Mouse (Mus musculus) monocyte, adult 5-6 weeks (primary cell): ENCODE measurements around the gene Lrp10. TPM values are rescaled to one million over a fixed set of nuclear protein-coding genes. Genes with fewer than 3 reads are reported as not detected.

Experiments used
- ATAC-seq: fragments of 153-309, 156-312 bp; replicated peaks from 2 replicates; pipeline ENCODE4 v1.8.0; 2017; ENCODE audit warnings: mild to moderate bottlenecking; ENCODE audit not compliant: low TSS enrichment, insufficient number of reproducible peaks, severe bottlenecking, poor library complexity, low FRiP score
- total RNA-seq: library from RNA; stranded (forward); fragments of 200-1000, 200-491, 200-594 nt; gene quantifications from 3 replicates; pipeline ENCODE4 v1.2.3, GENCODE M21; 2017

Gene Lrp10
- total RNA-seq, 1 experiment from 2014 or later, result 49.1 TPM

- ATAC-seq, result peak; percentile 34; the same call in 1 of the 2 replicates
Measured at GRCm38 (mm10) chr14:54463108-54463958, 604 bp upstream of the Lrp10 start.

- peak; percentile 48 for ATAC-seq
Measured at GRCm38 (mm10) chr14:54464293-54465005, 512 bp downstream of the Lrp10 start.

DNA sequence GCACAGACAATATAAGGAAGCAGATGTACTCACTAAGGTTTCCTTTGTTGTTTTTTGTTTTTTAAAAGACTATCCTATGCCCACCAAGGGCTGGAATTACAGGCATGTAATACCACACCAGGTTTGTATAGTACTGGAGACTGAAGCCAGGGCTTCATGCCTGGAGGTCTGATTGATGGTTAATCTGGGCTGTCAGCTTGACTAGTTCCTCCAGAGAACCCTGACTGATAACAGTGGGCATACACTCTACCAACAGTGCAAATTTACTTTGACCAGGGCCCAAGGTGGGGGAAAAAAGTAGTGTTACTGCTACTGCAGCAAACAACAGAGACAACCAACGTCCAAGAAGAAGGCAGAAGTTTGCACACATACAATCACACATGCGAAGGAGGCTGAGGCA, 7.5 kb downstream of the Lrp10 start:
- no peak for ATAC-seq

DNA sequence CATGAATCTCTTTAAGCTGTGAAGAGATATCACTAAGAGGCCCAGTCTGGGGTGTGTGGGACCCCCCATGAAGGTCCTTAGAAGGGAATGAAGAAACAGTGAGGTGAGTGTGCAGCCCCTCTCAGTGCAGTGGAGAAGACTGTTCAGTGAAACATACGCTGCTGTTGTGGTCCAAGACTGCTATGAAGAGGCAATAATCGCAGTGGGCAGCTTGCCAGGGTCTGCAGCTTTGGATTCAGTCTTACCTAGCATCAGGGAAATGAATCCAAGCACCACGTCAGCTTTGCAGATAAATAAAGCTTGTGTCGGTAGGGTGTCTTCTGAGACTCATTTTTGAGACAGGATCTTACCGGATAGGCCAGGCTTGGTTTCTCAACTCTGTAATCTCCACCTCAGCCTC, 8.7 kb downstream of the Lrp10 start:
- no peak for ATAC-seq

GRCm38 (mm10) chr14:54474744-54475143, 10.8 kb downstream of the Lrp10 start:
- ATAC-seq, result no peak

- no peak for ATAC-seq
Measured at GRCm38 (mm10) chr14:54475941-54476844, 12.3 kb downstream of the Lrp10 start, which contains the start of gene Rem2. Gene Rem2, plus strand, starts transcription at chr14:54476100.

GRCm38 (mm10) chr14:54477172-54477909, 13.4 kb downstream of the Lrp10 start:
- ATAC-seq, result no peak

DNA sequence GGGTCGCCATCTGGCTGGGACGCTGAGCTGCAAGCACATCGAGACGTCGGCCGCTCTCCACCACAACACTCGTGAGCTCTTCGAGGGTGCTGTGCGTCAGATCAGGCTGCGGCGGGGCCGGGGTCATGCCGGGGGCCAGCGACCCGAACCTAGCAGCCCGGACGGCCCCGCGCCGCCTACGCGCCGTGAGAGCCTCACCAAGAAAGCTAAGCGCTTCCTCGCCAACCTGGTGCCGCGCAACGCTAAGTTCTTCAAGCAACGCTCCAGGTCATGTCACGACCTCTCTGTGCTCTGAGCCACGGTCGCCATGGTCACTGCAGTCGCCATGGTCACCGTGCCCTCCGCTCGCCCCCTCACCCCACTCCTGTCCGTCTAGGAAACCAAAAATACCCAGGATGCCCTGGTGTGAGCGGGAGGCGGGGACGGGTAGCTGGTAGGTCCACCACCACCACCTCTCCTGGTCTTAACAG, 15.5 kb downstream of the Lrp10 start:
- ATAC-seq, result no peak

GRCm38 (mm10) chr14:54480673-54481072, 16.7 kb downstream of the Lrp10 start:
- ATAC-seq, result no peak

- peak; percentile 36; the same call in 1 of the 2 replicates for ATAC-seq
Measured at GRCm38 (mm10) chr14:54481402-54481801, 17.5 kb downstream of the Lrp10 start.

GRCm38 (mm10) chr14:54482498-54482897, 18.6 kb downstream of the Lrp10 start:
- ATAC-seq, result peak; percentile 64

DNA sequence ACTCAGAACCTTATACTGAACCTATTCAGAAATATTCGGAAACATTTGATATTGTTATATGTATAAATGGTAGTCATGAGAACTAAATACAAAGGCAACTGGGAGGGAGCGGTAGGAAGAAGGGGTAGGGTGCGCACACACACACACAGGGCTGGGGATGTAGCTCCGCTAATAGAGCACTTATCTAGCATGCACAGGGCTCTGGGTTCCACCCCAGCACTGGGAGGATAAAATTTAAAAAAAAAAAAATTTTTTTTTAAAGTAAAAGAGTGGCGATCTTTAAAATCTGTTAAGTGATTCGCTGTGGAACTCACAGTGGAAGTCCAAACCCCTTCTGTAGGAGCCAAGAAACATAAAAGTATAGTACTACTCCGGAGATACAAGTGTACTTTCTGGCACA, 22.0 kb downstream of the Lrp10 start:
- ATAC-seq, result no peak

GRCm38 (mm10) chr14:54487732-54488131, 23.8 kb downstream of the Lrp10 start:
- ATAC-seq, result no peak

- no peak for ATAC-seq
Measured at GRCm38 (mm10) chr14:54488350-54488749, 24.4 kb downstream of the Lrp10 start.

DNA sequence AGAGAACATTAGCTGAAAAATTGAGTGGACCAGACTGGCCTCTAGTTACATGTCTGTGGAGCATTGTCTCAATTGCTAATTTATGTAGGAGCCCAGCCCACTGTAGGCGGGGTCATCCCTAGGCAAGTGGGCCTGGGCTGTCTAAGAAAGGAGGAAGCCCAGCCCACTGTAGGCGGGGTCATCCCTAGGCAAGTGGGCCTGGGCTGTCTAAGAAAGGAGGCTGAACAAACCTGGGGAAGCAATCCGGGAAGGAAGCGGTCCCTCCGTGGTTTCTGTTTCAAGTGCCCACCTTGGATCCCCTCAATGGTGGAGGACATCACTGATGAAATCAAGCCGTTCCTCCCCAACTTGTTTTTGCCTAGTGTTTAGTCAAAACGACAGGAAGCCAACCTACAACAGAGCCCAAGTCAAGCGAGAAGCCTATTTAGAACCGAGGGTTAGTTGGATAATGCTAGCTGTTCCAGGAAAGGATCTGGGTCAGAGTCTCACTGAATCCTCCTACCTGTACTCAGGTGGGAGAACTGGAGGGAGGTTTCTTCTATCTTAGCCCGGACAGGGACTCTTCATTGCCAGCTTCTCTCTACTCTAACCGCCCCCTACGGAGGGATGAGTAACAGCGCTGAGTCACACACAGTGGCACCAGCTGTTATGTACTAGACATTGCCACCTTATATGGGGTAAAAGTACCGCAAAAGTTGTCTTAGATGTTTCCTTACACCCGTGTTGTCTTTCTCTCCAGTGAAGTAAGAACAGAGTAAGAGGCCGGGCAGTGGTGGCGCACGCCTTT, 28.6 kb downstream of the Lrp10 start:
- peak; percentile 60; the same call in 1 of the 2 replicates for ATAC-seq

DNA sequence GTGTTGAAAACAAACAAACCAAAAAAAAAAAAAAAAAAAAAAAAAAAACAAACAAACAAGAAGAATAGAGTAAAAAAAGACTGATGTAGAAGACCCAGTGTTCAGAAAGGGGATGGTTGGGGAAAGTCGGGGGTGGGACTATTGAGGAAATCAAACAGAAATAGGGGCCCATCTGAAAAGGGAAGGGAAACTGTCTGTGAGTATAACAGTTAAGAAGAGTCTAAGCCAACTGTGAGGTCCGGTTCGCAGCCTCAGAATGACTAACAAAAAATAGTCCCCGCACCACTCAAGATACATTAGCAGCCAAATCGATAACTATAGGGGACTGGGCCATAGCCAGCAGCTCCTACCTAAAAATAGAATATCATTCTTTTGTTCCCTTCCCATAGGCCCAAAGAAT, 29.3 kb downstream of the Lrp10 start:
- ATAC-seq, result no peak

- ATAC-seq, result peak; percentile 89
Measured at GRCm38 (mm10) chr14:54494234-54494633, 30.3 kb downstream of the Lrp10 start.
